Mouse (Mus musculus) gastrocnemius, adult 18-20 months (tissue): ENCODE results near the gene Olfr1200. TPM values are rescaled to one million over a fixed set of nuclear protein-coding genes. Genes with fewer than 3 reads are reported as not detected.

Source experiments
- DNase-seq: peaks from one replicate; pipeline ENCODE4 v3.0.0; 2021; ENCODE audit warnings: low spot score
- long read RNA-seq, 2 experiments: library from polyadenylated mRNA; stranded (forward); transcript quantifications; one replicate each; pipeline ENCODE4 v2.0.0; 2021
- total RNA-seq, 2 experiments: library from RNA; stranded (reverse); gene quantifications; 2 replicates each; pipeline ENCODE4 v1.2.3; 2021

The Olfr1200 gene
- not detected for total RNA-seq
- long read RNA-seq, experiment 1 = 0 reads
- long read RNA-seq, experiment 2 = 0 reads

DNA sequence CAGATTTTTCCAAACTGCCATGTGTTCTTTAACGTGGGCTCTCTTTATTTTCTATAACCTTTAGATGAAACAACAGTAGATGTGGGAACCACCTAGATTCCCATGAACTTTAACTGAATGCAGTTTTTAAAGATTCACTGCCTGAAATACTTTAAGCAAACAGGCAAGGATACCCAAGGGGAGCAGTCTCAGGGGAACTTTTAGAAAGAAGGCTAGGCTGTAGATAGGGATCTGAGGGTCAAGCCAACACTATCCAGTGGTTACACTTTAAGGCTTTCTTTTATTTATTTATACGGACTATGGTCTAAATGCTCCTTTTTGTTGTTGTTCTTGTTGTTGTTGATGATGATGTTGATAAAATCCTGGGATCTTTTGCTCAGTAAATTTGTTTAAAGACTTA lies at the start of gene Olfr1200:
Olfr1200 (minus strand) TSS at position 101 of the 400 bp plus-strand sequence.
- DNase-seq = no peak

- no peak for DNase-seq
Observed at GRCm38 (mm10) chr2:88814196-88814595, 43.9 kb upstream of the Olfr1200 start, which contains the start of gene Olfr1202. Gene Olfr1202, plus strand, starts transcription at chr2:88814496.

- no peak for DNase-seq
Observed at GRCm38 (mm10) chr2:88792736-88793135, 22.4 kb upstream of the Olfr1200 start, which contains the start of gene Olfr1201. Gene Olfr1201, plus strand, starts transcription at chr2:88793036.

DNA sequence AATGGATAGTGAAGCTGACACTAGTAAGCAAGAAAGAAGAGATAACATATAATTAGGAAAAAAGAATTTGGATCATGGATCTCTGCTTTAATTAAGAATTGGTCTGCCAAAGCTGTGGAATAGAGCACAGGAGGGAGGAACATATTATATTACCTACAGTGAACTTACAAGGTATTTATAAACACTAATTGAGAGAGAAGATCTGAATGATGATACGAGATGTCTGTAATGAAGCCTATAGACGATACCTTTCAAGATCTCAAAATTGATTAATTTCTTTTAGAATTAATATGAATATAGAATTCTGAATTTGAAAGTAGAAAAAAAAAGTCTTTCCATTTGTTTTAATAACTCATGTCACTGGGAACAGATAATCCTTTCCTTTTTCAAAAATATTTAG lies 9.9 kb downstream of the Olfr1200 start, which contains the start of gene Olfr1199:
Olfr1199 (minus strand) TSS at position 101 of the 400 bp plus-strand sequence.
- DNase-seq = no peak

GRCm38 (mm10) chr2:88751270-88751669 lies 19.0 kb downstream of the Olfr1200 start, which contains the start of gene Olfr1198:
Gene Olfr1198, minus strand, starts transcription at chr2:88751370.
- no peak for DNase-seq

DNA sequence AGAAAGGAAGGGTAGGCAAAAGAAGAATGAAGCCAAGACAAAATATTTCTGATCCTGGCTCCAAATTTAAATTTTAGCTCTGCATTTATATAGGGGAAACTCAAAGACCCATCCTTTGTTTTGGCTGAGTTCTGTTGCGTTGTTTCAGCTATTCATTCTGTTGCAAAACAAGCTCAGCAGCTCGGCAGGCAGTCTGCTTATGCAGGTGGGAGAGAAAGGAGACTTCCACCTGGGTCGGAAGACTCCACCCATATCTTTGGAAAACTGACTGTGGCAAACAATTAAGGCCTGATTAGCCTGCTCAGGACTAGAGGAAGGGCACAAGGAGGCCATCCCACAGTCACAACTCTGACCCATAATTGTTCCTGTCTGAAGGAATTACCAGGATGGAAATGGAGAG lies 26.9 kb downstream of the Olfr1200 start:
- DNase-seq = no peak

GRCm38 (mm10) chr2:88732266-88732665 lies 38.0 kb downstream of the Olfr1200 start, which contains the start of gene Olfr1197:
Gene Olfr1197, minus strand, starts transcription at chr2:88732366.
- no peak for DNase-seq

Other genes starting within 250 kb of the Olfr1200 start
- not detected for gene Olfr1188, start 213.6 kb downstream of the Olfr1200 start, total RNA-seq
- gene Olfr1189, start 184.0 kb downstream of the Olfr1200 start, total RNA-seq = not detected
- gene Olfr1191-ps1, start 129.9 kb downstream of the Olfr1200 start, total RNA-seq = under 1 TPM in 1 of 2 experiments, not detected in 1; 0.05 TPM
- not detected for gene Olfr1192-ps1, start 122.0 kb downstream of the Olfr1200 start, total RNA-seq
- not detected for gene Olfr1193, start 94.9 kb downstream of the Olfr1200 start, total RNA-seq
- not detected for gene Olfr1195, start 81.3 kb downstream of the Olfr1200 start, total RNA-seq
- not detected for gene Olfr1196, start 65.9 kb downstream of the Olfr1200 start, total RNA-seq
- gene Olfr1197, start 38.1 kb downstream of the Olfr1200 start, total RNA-seq = not detected
- gene Olfr1198, start 19.1 kb downstream of the Olfr1200 start, total RNA-seq = not detected
- not detected for gene Olfr1199, start 10.0 kb downstream of the Olfr1200 start, total RNA-seq
- not detected for gene Olfr1201, start 22.5 kb upstream of the Olfr1200 start, total RNA-seq
- gene Olfr1202, start 44.0 kb upstream of the Olfr1200 start, total RNA-seq = not detected
- not detected for gene Olfr1205, start 59.2 kb upstream of the Olfr1200 start, total RNA-seq
- not detected for gene Olfr1204, start 78.8 kb upstream of the Olfr1200 start, total RNA-seq
- not detected for gene Olfr1206, start 92.7 kb upstream of the Olfr1200 start, total RNA-seq
- not detected for gene Olfr1208, start 131.8 kb upstream of the Olfr1200 start, total RNA-seq
- not detected for gene Olfr1209, start 144.7 kb upstream of the Olfr1200 start, total RNA-seq
- not detected for gene Olfr1211, start 167.6 kb upstream of the Olfr1200 start, total RNA-seq
- gene Olfr1212, start 183.5 kb upstream of the Olfr1200 start, total RNA-seq = not detected
- not detected for gene Gm13762, start 209.8 kb upstream of the Olfr1200 start, total RNA-seq
- gene Olfr1214, start 222.2 kb upstream of the Olfr1200 start, total RNA-seq = not detected
- gene Olfr1215, start 236.5 kb upstream of the Olfr1200 start, total RNA-seq = not detected
- gene Olfr1216, start 247.9 kb upstream of the Olfr1200 start, total RNA-seq = not detected